Mouse (Mus musculus) cerebellum, adult 8-10 months (tissue): Measurements from ENCODE around the gene Scube3.

Experiments used
- DNase-seq: peaks from one replicate; pipeline ENCODE4 v3.0.0; 2022

Gene Scube3

GRCm38 (mm10) chr17:28135496-28135895 is 6.4 kb upstream of the Scube3 start:
- no peak for DNase-seq

GRCm38 (mm10) chr17:28136266-28136665 is 5.7 kb upstream of the Scube3 start:
- DNase-seq = no peak

GRCm38 (mm10) chr17:28138013-28138412 is 3.9 kb upstream of the Scube3 start:
- DNase-seq = no peak

- no peak for DNase-seq
Measured at GRCm38 (mm10) chr17:28138685-28139084, 3.3 kb upstream of the Scube3 start.

GRCm38 (mm10) chr17:28140431-28141204 is 1.3 kb upstream of the Scube3 start:
- DNase-seq = no peak

GRCm38 (mm10) chr17:28141205-28141650 is 713 bp upstream of the Scube3 start:
- DNase-seq = no peak

GRCm38 (mm10) chr17:28142700-28143610 is 1.0 kb downstream of the Scube3 start:
- no peak for DNase-seq

- DNase-seq = no peak
Measured at GRCm38 (mm10) chr17:28143751-28144150, 1.8 kb downstream of the Scube3 start.

GRCm38 (mm10) chr17:28144241-28144640 is 2.3 kb downstream of the Scube3 start:
- DNase-seq = no peak

- DNase-seq = peak; percentile 26
Measured at GRCm38 (mm10) chr17:28148288-28148687, 6.3 kb downstream of the Scube3 start.

- no peak for DNase-seq
Measured at GRCm38 (mm10) chr17:28149734-28150133, 7.8 kb downstream of the Scube3 start.

- no peak for DNase-seq
Measured at GRCm38 (mm10) chr17:28150456-28150855, 8.5 kb downstream of the Scube3 start.

GRCm38 (mm10) chr17:28153095-28153494 is 11.2 kb downstream of the Scube3 start:
- DNase-seq = no peak

GRCm38 (mm10) chr17:28154970-28155369 is 13.0 kb downstream of the Scube3 start:
- no peak for DNase-seq

- DNase-seq = no peak
Measured at GRCm38 (mm10) chr17:28160361-28160760, 18.4 kb downstream of the Scube3 start.

- no peak for DNase-seq
Measured at GRCm38 (mm10) chr17:28161310-28161881, 19.5 kb downstream of the Scube3 start.

GRCm38 (mm10) chr17:28163666-28164065 is 21.7 kb downstream of the Scube3 start:
- peak; percentile 77 for DNase-seq

- DNase-seq = no peak
Measured at GRCm38 (mm10) chr17:28170460-28171305, 28.7 kb downstream of the Scube3 start.

- no peak for DNase-seq
Measured at GRCm38 (mm10) chr17:28172690-28173089, 30.7 kb downstream of the Scube3 start.

GRCm38 (mm10) chr17:28176775-28177539 is 35.0 kb downstream of the Scube3 start, which contains the start of gene Zfp523:
Gene Zfp523, plus strand, starts transcription at chr17:28177129.
- peak; percentile 91 for DNase-seq

GRCm38 (mm10) chr17:28177540-28178046 is 35.7 kb downstream of the Scube3 start:
- DNase-seq = no peak
